Mouse (Mus musculus) Muller cell, postnatal 12 days (primary cell): ENCODE measurements at regions not wholly inside any gene's neighbourhood (a gene's known extent, or its start where the extent isn't known, plus 50 kb on each side); places are given as distances from the start of the nearest gene placed in this dataset.

Experiments
- DNase-seq: peaks from one replicate; pipeline ENCODE4 v3.0.0-alpha.2; 2015; ENCODE audit errors: inconsistent ontology term

DNA sequence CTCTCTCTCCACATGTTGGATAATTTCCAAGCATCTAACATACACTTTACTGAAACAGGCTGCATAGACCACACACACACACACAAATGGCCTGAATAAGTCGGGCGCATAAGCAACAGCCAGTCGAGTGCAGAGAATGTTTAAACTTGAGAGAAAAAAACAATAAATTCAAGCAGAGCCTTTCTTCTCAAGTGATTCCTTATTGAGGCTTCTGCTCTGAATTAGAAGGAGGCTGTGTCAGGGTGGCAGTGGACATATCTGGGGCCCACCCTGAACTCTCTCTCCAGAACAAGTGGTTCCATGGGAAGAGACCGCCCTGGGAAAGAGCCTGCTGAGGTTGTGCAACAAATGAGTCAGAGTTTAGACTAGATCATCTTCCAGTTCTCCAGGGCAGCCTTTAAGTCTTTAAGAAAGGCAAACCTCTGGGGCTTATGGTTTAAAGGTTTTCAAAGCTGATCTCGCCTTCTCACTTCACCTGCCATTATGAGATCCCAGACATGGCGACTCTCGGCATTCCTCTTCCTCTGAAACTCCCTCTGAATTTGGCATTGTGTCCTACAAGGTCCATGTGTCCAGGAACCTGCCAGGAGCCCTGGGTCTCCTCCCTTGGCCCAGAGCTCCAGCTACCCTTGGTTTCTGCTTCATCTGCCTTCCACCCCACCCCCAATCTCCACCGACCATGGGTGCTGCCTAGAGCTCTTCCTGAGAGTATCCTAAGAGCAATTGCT is 445.3 kb downstream of the Wdr11 start:
- no peak for DNase-seq

GRCm38 (mm10) chr7:130037573-130037925 is 445.9 kb downstream of the Wdr11 start:
- DNase-seq, result no peak

DNA sequence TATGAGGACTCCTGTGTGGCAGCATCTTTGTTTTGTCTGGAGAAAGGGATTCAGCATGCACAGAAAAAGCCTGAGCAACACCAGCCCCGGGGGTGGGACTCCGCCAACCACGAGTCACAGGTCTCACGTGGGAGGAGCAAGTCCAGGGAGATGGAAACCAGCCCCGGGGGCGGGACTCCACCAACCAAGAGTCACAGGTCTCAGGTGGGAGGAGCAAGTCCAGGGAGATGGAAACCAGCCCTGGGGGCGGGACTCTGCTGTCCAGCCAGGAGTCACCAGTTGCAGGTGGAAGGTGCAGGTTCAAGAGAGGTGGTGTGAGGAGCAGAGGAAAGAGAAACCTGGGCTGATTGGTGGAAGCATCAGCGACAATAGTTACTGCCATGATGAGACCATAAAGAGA is 448.9 kb downstream of the Wdr11 start:
- DNase-seq, result no peak

DNA sequence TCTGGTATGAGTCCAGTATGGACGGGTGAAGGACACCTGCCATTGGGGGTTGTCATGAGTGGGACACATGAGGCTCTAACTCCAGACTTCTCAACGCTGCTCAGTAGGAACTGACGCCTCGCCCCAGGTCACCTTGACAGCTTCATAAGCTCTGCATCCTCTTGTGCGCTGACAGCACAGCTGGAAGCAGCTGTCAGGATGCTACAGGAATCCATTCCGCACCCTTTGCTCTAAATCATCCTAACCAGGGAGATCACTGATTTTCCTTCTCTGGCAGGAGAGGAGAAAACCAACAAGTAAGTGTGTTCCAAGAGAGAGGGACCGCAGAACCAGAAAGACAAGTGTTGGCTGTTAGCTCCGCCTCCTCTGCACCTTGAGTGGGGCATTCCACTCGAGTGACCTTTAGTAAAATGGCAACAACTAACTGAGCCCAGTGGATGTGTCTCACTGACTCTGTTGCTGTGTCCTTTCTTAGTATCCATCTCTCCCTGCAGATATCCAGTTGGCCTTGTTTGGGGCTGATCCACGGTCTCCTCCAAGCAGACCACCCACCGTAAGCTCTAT is 449.8 kb downstream of the Wdr11 start:
- no peak for DNase-seq

DNA sequence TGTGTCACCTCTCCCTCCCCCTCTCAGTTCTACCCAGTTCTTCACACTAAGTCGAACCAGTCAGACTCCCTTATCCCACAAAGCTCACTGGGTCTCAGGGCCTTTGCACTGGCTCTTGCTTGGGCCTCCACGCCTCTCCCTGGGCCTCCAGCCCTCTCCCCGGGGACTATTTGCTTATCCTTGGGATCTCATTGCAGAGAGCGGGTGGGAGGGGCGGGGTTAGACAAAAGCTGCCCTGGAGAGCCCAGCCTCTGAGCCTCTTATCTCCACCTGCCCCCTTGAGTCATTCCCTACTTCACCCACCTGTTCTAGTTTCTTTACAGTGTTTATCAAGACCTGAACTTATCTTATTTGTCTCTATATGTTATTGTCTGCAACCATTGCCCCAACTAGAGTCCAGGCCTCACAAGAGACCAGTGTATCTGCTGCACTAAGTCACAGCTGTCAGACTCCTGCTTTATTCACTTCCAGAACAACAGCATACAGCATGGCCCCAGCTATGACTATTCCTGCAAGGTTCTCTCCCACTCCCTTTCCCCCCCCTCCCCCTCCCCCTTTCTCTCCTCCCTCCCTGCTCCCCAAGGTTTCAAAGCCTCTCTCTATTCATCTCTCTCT is 450.7 kb downstream of the Wdr11 start:
- DNase-seq, result no peak

GRCm38 (mm10) chr7:130043397-130044234 is 452.0 kb downstream of the Wdr11 start:
- DNase-seq, result no peak

GRCm38 (mm10) chr7:130044235-130044553 is 452.5 kb downstream of the Wdr11 start:
- no peak for DNase-seq

- no peak for DNase-seq
These were observed 452.9 kb downstream of the Wdr11 start for GRCm38 (mm10) chr7:130044581-130044980.

DNA sequence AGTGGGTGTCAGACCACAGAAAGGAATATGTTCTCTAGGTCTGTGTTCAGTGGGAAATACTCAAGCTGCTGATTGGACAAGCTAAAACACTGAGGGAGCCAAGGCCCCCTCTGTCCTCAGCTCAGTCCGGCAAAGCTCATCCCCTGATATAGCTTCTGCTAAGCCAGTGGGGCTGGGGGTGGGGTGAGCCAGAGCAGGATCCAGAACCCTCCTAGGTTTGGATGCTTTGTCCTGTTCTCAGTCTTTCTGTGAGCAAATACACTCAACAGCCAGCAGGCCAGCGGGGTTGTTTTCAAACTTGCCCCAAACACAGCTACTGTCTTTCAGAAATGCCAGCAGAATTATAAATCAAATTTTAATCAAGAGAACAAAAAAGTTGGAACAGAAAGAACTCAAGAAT is 454.4 kb downstream of the Wdr11 start:
- DNase-seq, result no peak

- no peak for DNase-seq
These were observed 455.8 kb downstream of the Wdr11 start for GRCm38 (mm10) chr7:130047293-130048034.

DNA sequence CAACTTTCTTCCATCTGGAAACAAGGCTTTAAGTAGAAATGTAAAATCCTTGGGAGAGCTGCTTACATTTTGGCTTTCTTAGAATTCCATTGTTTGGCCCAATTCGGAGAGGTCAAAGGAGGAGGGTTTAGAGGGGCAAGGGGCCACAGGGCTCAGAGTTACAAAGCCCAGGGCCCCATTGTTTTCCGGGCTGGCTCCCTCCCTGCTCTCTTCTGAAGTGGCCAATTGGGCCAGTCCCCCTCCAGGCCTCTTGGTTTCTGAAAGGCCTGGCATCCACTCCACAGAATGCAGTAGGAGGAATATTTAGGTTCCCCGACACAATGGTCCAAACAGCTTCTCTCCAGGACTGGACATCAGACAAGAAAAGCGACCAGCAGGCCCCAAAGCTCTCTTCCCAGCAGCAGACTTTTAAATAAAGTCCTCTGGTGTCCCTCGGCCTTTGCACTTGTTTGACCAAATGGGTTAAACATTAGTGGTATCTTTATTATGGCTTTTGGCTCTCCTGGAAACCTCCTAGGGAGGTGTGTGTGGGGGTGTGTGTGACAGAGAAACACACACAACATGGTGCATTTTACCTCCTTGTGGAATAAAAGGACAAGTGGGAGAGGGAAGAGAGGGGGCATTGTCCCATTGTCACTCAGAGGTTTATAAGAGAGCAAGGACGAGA is 456.6 kb downstream of the Wdr11 start:
- no peak for DNase-seq

DNA sequence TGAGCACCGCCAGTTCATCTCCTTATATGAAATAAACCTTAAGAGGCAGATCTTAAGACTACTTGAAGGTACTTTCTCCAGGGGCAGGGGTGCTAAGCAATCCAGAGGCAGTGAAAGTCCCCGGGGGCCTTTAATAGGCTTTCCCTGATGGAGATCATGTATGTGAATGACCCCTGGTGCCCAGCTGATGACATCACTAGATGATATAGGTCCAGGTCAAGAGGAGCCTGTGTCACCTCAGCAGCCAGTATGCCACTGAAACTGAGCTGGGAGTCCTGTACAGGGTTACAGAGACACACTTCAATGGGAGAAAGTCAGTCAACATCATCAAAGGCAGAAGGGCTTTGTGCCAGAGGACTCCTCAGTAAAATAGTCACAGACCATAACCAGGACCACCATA is 457.8 kb downstream of the Wdr11 start:
- DNase-seq, result no peak

- DNase-seq, result no peak
These were observed 458.5 kb downstream of the Wdr11 start for GRCm38 (mm10) chr7:130050120-130050519.

- DNase-seq, result no peak
These were observed 460.7 kb downstream of the Wdr11 start for GRCm38 (mm10) chr7:130052376-130052775.

- no peak for DNase-seq
These were observed 462.5 kb downstream of the Ate1 start for GRCm38 (mm10) chr7:130057708-130058107.

GRCm38 (mm10) chr7:130058267-130058666 is 461.9 kb downstream of the Ate1 start:
- no peak for DNase-seq

- DNase-seq, result no peak
These were observed 460.2 kb downstream of the Ate1 start for GRCm38 (mm10) chr7:130059684-130060607.

GRCm38 (mm10) chr7:130064500-130064899 is 455.7 kb downstream of the Ate1 start:
- no peak for DNase-seq

- DNase-seq, result no peak
These were observed 451.9 kb downstream of the Ate1 start for GRCm38 (mm10) chr7:130068316-130068715.

GRCm38 (mm10) chr7:130073388-130073787 is 446.8 kb downstream of the Ate1 start:
- peak; percentile 2 for DNase-seq
